Mouse (Mus musculus) liver, embryonic 13.5 days (tissue): ENCODE results near the gene Gdap1l1. TPM values are rescaled to one million over a fixed set of nuclear protein-coding genes. Genes with fewer than 3 reads are reported as not detected.

ENCODE experiments used
- ATAC-seq: fragments of 200-750 bp; cut with Nextera tagmentation; 2 replicates; pipeline ENCODE4 v1.8.0; 2017; ENCODE audit warnings: low read depth, mild to moderate bottlenecking, moderate number of reproducible peaks, moderate library complexity
- DNase-seq: peaks from one replicate; pipeline ENCODE4 v3.0.0; 2022
- H3K27ac ChIP-seq: fragments of 300-500 bp; sonication (generic); 2 replicates; pipeline ENCODE4 v1.5.1; 2015; ENCODE audit warnings: moderate library complexity, mild to moderate bottlenecking, inconsistent platforms
- H3K27me3 ChIP-seq: fragments of 300-500 bp; sonication (generic); 2 replicates; pipeline ENCODE4 v1.6.1; 2015; ENCODE audit warnings: mild to moderate bottlenecking, inconsistent platforms
- H3K36me3 ChIP-seq: fragments of 300-500 bp; sonication (generic); 2 replicates; pipeline ENCODE4 v1.6.1; 2015; ENCODE audit warnings: mild to moderate bottlenecking, inconsistent platforms
- H3K4me1 ChIP-seq: fragments of 300-500 bp; sonication (generic); replicated peaks from 2 replicates; pipeline ENCODE4 v1.6.1; 2015; ENCODE audit warnings: inconsistent platforms
- H3K4me2 ChIP-seq: fragments of 300-500 bp; sonication (generic); 2 replicates; pipeline ENCODE4 v1.6.1; 2015; ENCODE audit warnings: inconsistent platforms, mild to moderate bottlenecking, moderate library complexity
- H3K4me3 ChIP-seq: fragments of 300-500 bp; sonication (generic); replicated peaks from 2 replicates; pipeline ENCODE4 v1.5.1; 2015; ENCODE audit warnings: mild to moderate bottlenecking, inconsistent platforms
- H3K9ac ChIP-seq: fragments of 300-500 bp; sonication (generic); 2 replicates; pipeline ENCODE4 v1.6.1; 2015; ENCODE audit warnings: mild to moderate bottlenecking, inconsistent platforms
- H3K9me3 ChIP-seq: fragments of 300-500 bp; sonication (generic); replicated peaks from 2 replicates; pipeline ENCODE4 v1.6.1; 2016; ENCODE audit warnings: inconsistent platforms
- WGBS: fragments of 180-500 bp; shearing (Covaris S2); methylation state at CpG from one replicate; pipeline ENCODE4 v1.1.7; 2015; ENCODE audit not compliant: insufficient replicate concordance; 5-methylcytosine and 5-hydroxymethylcytosine counted together
- polyA plus RNA-seq: library from polyadenylated mRNA; unstranded; fragments of >200 nt; fragmentation: Nextera tagmentation; extraction: Ambion mirVana; gene quantifications from 2 replicates; pipeline ENCODE4 v1.2.1, GENCODE M21; 2015

Gdap1l1 gene
- polyA plus RNA-seq, 1 experiment from 2014 or later = 0.35 TPM

- Histone ChIP-seq H3K36me3 (peaks cover 19% of the 10 kb centered on the region), H3K27me3 (peaks cover 4% of the 10 kb centered on the region; the same call in 1 of the 2 replicates), H3K4me2 (no peak overlapping the region), H3K4me1 (peaks cover 9% of the 10 kb centered on the region; the same call in 1 of the 2 replicates), H3K9ac (no peak overlapping the region), H3K4me3 (no peak overlapping the region), H3K27ac (no peak overlapping the region), H3K9me3 (no peaks in the 10 kb centered on the region)
- WGBS = 64% methylated on average over 6 of the region's 6 CpGs
- DNase-seq (no peak), ATAC-seq (no peak)
Measured at GRCm38 (mm10) chr2:163464562-163464961, 26.3 kb downstream of the Gdap1l1 start.

GRCm38 (mm10) chr2:163466771-163467170 lies 28.5 kb downstream of the Gdap1l1 start:
- Histone ChIP-seq H3K4me2 (no peak overlapping the region), H3K4me1 (peaks cover 19% of the 10 kb centered on the region), H3K9ac (no peak overlapping the region), H3K36me3 (peaks cover 23% of the 10 kb centered on the region), H3K9me3 (no peaks in the 10 kb centered on the region), H3K27ac (no peak overlapping the region), H3K4me3 (no peak overlapping the region), H3K27me3 (no peaks in the 10 kb centered on the region)
- WGBS = 55% methylated on average over 8 of the region's 8 CpGs
- ATAC-seq (no peak), DNase-seq (no peak)

GRCm38 (mm10) chr2:163467585-163467984 lies 29.3 kb downstream of the Gdap1l1 start:
- no peaks in the 10 kb centered on the region for H3K9me3 ChIP-seq
- no peak for ATAC-seq
- no peaks in the 10 kb centered on the region for H3K27me3 ChIP-seq
- no peak for DNase-seq
- peaks cover 23% of the 10 kb centered on the region for H3K4me1 ChIP-seq
- WGBS = 85% methylated on average over 6 of the region's 6 CpGs
- H3K4me2 ChIP-seq = no peak overlapping the region
- no peak overlapping the region for H3K4me3 ChIP-seq
- H3K27ac ChIP-seq = no peak overlapping the region
- H3K9ac ChIP-seq = no peak overlapping the region
- H3K36me3 ChIP-seq = peaks cover 23% of the 10 kb centered on the region

- H3K9me3 ChIP-seq = no peaks in the 10 kb centered on the region
- H3K4me3 ChIP-seq = no peak overlapping the region
- H3K4me2 ChIP-seq = no peak overlapping the region
- DNase-seq (no peak), ATAC-seq (no peak)
- H3K27me3 ChIP-seq = 0 out of 2 replicates have a peak, but pooled peaks cover 4% of the 10 kb centered on the region
- peaks cover 23% of the 10 kb centered on the region for H3K36me3 ChIP-seq
- WGBS = 81% methylated on average over 6 of the region's 6 CpGs
- peaks cover 19% of the 10 kb centered on the region for H3K4me1 ChIP-seq
- no peak overlapping the region for H3K27ac ChIP-seq
- no peak overlapping the region for H3K9ac ChIP-seq
Measured at GRCm38 (mm10) chr2:163468866-163469265, 30.6 kb downstream of the Gdap1l1 start.

- H3K36me3 ChIP-seq = peaks cover 23% of the 10 kb centered on the region
- H3K4me1 ChIP-seq = peaks cover 19% of the 10 kb centered on the region
- 84% methylated on average over 15 of the region's 15 CpGs for WGBS
- ATAC-seq (no peak), DNase-seq (no peak)
- 0 out of 2 replicates have a peak, but pooled peaks cover 5% of the 10 kb centered on the region for H3K27me3 ChIP-seq
- no peak overlapping the region for H3K4me2 ChIP-seq
- no peak overlapping the region for H3K4me3 ChIP-seq
- H3K9ac ChIP-seq = no peak overlapping the region
- H3K27ac ChIP-seq = no peak overlapping the region
- H3K9me3 ChIP-seq = no peaks in the 10 kb centered on the region
Measured at GRCm38 (mm10) chr2:163469711-163470110, 31.4 kb downstream of the Gdap1l1 start.

GRCm38 (mm10) chr2:163471136-163471535 lies 32.9 kb downstream of the Gdap1l1 start:
- Histone ChIP-seq H3K4me2 (peak overlapping the region; percentile 90), H3K27ac (no peak overlapping the region), H3K4me3 (peak overlapping the region; percentile 86), H3K4me1 (peaks cover 19% of the 10 kb centered on the region), H3K27me3 (0 out of 2 replicates have a peak, but pooled peaks cover 5% of the 10 kb centered on the region), H3K36me3 (peaks cover 23% of the 10 kb centered on the region), H3K9ac (peak overlapping the region; percentile 87), H3K9me3 (no peaks in the 10 kb centered on the region)
- 67% methylated on average over 3 of the region's 3 CpGs for WGBS
- DNase-seq = no peak
- ATAC-seq = no peak

- Histone ChIP-seq H3K4me1 (peaks cover 19% of the 10 kb centered on the region), H3K27me3 (0 out of 2 replicates have a peak, but pooled peaks cover 5% of the 10 kb centered on the region), H3K4me2 (peak overlapping the region; percentile 90), H3K4me3 (peak overlapping the region; percentile 86), H3K36me3 (peaks cover 23% of the 10 kb centered on the region), H3K9ac (peak overlapping the region; percentile 87), H3K9me3 (no peaks in the 10 kb centered on the region), H3K27ac (peak overlapping the region; percentile 77)
- ATAC-seq (peak; percentile 86), DNase-seq (no peak)
- 4% methylated on average over 36 of the region's 36 CpGs for WGBS
Measured at GRCm38 (mm10) chr2:163471710-163472465, 33.6 kb downstream of the Gdap1l1 start.

- H3K9ac ChIP-seq = peak within 1 kb of the TSS; percentile 87
- peak within 1 kb of the TSS; percentile 86 for H3K4me3 ChIP-seq
- peak within 1 kb of the TSS; percentile 77 for H3K27ac ChIP-seq
- H3K36me3 ChIP-seq = peaks cover 23% of the 10 kb centered on the region
- peak within 1 kb of the TSS; percentile 90 for H3K4me2 ChIP-seq
- no peaks in the 10 kb centered on the region for H3K9me3 ChIP-seq
- H3K4me1 ChIP-seq = peaks cover 19% of the 10 kb centered on the region
- peak; percentile 92 for ATAC-seq
- DNase-seq = peak; percentile 94
- 0% methylated on average over 30 of the region's 30 CpGs for WGBS
- 0 out of 2 replicates have a peak, but pooled peaks cover 5% of the 10 kb centered on the region for H3K27me3 ChIP-seq
Measured at GRCm38 (mm10) chr2:163472466-163472851, 34.2 kb downstream of the Gdap1l1 start, which contains the start of gene Fitm2. Gene Fitm2, minus strand, starts transcription at chr2:163472629.

- DNase-seq (no peak), ATAC-seq (no peak)
- Histone ChIP-seq H3K27ac (no peak overlapping the region), H3K4me3 (no peak overlapping the region), H3K9me3 (no peaks in the 10 kb centered on the region), H3K27me3 (peaks cover 38% of the 10 kb centered on the region), H3K36me3 (no peaks in the 10 kb centered on the region), H3K9ac (no peak overlapping the region), H3K4me2 (no peak overlapping the region), H3K4me1 (0 out of 2 replicates have a peak, but pooled peaks cover 5% of the 10 kb centered on the region)
- WGBS = 49% methylated on average over 18 of the region's 18 CpGs
Measured at GRCm38 (mm10) chr2:163480191-163480825, 42.0 kb downstream of the Gdap1l1 start.

GRCm38 (mm10) chr2:163481539-163482029 lies 43.3 kb downstream of the Gdap1l1 start:
- Histone ChIP-seq H3K9ac (no peak overlapping the region), H3K4me3 (peak overlapping the region; percentile 7), H3K27me3 (peaks cover 38% of the 10 kb centered on the region), H3K27ac (no peak overlapping the region), H3K4me1 (0 out of 2 replicates have a peak, but pooled peaks cover 5% of the 10 kb centered on the region), H3K4me2 (peak overlapping the region; percentile 39), H3K36me3 (no peaks in the 10 kb centered on the region), H3K9me3 (no peaks in the 10 kb centered on the region)
- no peak for DNase-seq
- peak; percentile 57 for ATAC-seq
- WGBS = 5% methylated on average over 21 of the region's 21 CpGs

GRCm38 (mm10) chr2:163487360-163487759 lies 49.1 kb downstream of the Gdap1l1 start:
- Histone ChIP-seq H3K9me3 (no peaks in the 10 kb centered on the region), H3K36me3 (no peaks in the 10 kb centered on the region), H3K27me3 (peaks cover 14% of the 10 kb centered on the region), H3K4me2 (no peak overlapping the region), H3K27ac (no peak overlapping the region), H3K4me1 (no peaks in the 10 kb centered on the region), H3K9ac (no peak overlapping the region), H3K4me3 (no peak overlapping the region)
- 66% methylated on average over 3 of the region's 3 CpGs for WGBS
- DNase-seq = no peak
- no peak for ATAC-seq
